In the genomic region with DNA sequence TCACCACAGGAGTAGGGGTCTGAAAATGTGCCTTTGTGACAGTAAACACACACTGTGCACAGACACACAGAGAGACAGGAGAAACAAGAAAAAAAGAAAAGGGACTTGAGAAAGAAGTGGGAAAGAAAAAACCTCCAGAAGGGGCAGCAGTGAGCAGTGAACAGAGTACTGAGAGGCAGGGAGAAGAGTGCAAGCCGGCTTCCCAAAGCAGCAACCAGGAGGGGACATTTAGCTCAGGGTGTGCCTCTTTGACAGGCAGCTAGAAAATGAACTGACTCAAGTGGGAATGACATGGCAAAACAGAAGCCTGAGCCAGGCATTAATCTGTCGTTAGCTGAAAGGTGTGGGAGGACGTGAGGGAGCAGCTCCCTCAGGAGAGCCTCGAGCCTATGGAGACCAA, we compare ENCODE assay signal across 10 mouse cellular contexts. TPM values are rescaled to one million over a fixed set of nuclear protein-coding genes. Genes with fewer than 3 reads are reported as not detected.
DNase-seq lines count a peak whose midpoint lies in the region; ATAC-seq and TF ChIP-seq lines count a peak whose summit lies in the region.
"Had no signal": no experiment of that assay in that cellular context is flagged by ENCODE, and none has a peak within 500 bp of the region (broad histone marks: within the 10 kb centered on the region; RNA-seq: fewer than 3 reads in every experiment).

No protein-coding gene starts in this region.

- no peak for TF ChIP-seq POLR2A in heart, adult 2 months (IDR thresholded peaks at IDR 0.05; ENCODE audit: insufficient read depth, low read depth, low read length)

- no peaks in the 10 kb centered on the region for H3K9me3 ChIP-seq in ES-E14 (ENCODE audit: control insufficient read depth, insufficient read depth, low read depth, low read length)
- no peaks in the 10 kb centered on the region for H3K9me3 ChIP-seq in heart, postnatal 0 days (replicated peaks; ENCODE audit: control insufficient read depth, low read length)
- H3K9me3 ChIP-seq: embryonic facial prominence, embryonic 12.5 days; megakaryocyte, embryonic 14.5 days had no signal

- intact Hi-C loops in heart, adult 2 months (cut with DNase I), result loop anchor here (5.0 kb wide), 1 partner anchor 94 kb away; no protein-coding TSS in a partner anchor
- intact Hi-C loops in heart, postnatal 25 days (cut with DNase I), result no loop called here
- intact Hi-C loops in left cerebral cortex, postnatal 14 days (cut with DNase I), result no loop called here

- no peak overlapping the region for H3K9ac ChIP-seq in heart, adult 2 months (ENCODE audit: low read depth, low read length)
- H3K9ac ChIP-seq in ES-E14 (ENCODE audit: insufficient read depth, low read depth, low read length, poor library complexity, severe bottlenecking), result no peak overlapping the region
- no peak overlapping the region for H3K9ac ChIP-seq in heart, postnatal 0 days (replicated peaks; ENCODE audit: low read depth, low read length)
- H3K9ac ChIP-seq: embryonic facial prominence, embryonic 12.5 days had no signal

- H3K27me3 ChIP-seq in heart, adult 2 months (ENCODE audit: control insufficient read depth, insufficient read depth, low read length), result no peaks in the 10 kb centered on the region
- H3K27me3 ChIP-seq in heart, postnatal 0 days (ENCODE audit: control insufficient read depth, insufficient read depth, low read length), result no peaks in the 10 kb centered on the region
- H3K27me3 ChIP-seq: embryonic facial prominence, embryonic 12.5 days; megakaryocyte, embryonic 14.5 days had no signal

- WGBS in heart, adult 2 months, result 47% methylated on average over 4 of the region's 4 CpGs
- WGBS in heart, postnatal 0 days, result 37% methylated on average over 4 of the region's 4 CpGs

- TF ChIP-seq CTCF in heart, adult 2 months (IDR thresholded peaks at IDR 0.05), result peak; percentile 73
- peak; percentile 59 for TF ChIP-seq CTCF in heart, postnatal 0 days (IDR thresholded peaks at IDR 0.05; ENCODE audit: low read depth)

- peak; percentile 62; the same call in 1 of the 2 replicates for ATAC-seq in heart, postnatal 0 days (ENCODE audit: insufficient read depth, low read depth)

- DNase-seq in heart, adult 2 months, result no peak
- DNase-seq in heart, postnatal 25 days (ENCODE audit: low spot score), result no peak
- DNase-seq in ES-E14 (ENCODE audit: low read depth, low spot score), result peak; percentile 69
- DNase-seq in cerebellum, adult 9-10 months, result peak; percentile 56
- peak; percentile 36 for DNase-seq in heart, postnatal 0 days (ENCODE audit: low spot score)
- DNase-seq in left cerebral cortex, postnatal 14 days (ENCODE audit: low spot score in 2 of 2), result peak; percentile 79 to 84
- DNase-seq in retina, postnatal 1 day, result peak; percentile 61
- DNase-seq in ovary, postnatal 10 days (ENCODE audit: low spot score), result no peak

- no peak for TF ChIP-seq EP300 in heart, adult 2 months (IDR thresholded peaks at IDR 0.05; ENCODE audit: insufficient read depth, low read depth, low read length)
- no peak for TF ChIP-seq EP300 in heart, postnatal 0 days (IDR thresholded peaks at IDR 0.05; ENCODE audit: low read depth)

- no peaks in the 10 kb centered on the region for H3K79me2 ChIP-seq in heart, adult 2 months (replicated peaks; ENCODE audit: control insufficient read depth, insufficient read depth, low read length)

- H3K4me3 ChIP-seq in heart, adult 2 months, result no peak overlapping the region
- no peak overlapping the region for H3K4me3 ChIP-seq in ES-E14 (ENCODE audit: insufficient read depth in 1 of 2, low read depth in 1 of 2, low read length in 2 of 2, poor library complexity in 1 of 2, severe bottlenecking in 1 of 2)
- H3K4me3 ChIP-seq in heart, postnatal 0 days (ENCODE audit: low read depth, low read length), result no peak overlapping the region
- H3K4me3 ChIP-seq: embryonic facial prominence, embryonic 12.5 days; megakaryocyte, embryonic 14.5 days had no signal

- no peak overlapping the region for H3K4me2 ChIP-seq in heart, postnatal 0 days (ENCODE audit: low read depth, low read length)
- H3K4me2 ChIP-seq: embryonic facial prominence, embryonic 12.5 days had no signal

- H3K36me3 ChIP-seq in heart, adult 2 months (ENCODE audit: control insufficient read depth, insufficient read depth, low read length), result no peaks in the 10 kb centered on the region; the same call in 1 of the 2 replicates
- H3K36me3 ChIP-seq in ES-E14 (ENCODE audit: control insufficient read depth, insufficient read depth, low read length, poor library complexity, severe bottlenecking), result peaks cover 36% of the 10 kb centered on the region
- H3K36me3 ChIP-seq in heart, postnatal 0 days (replicated peaks; ENCODE audit: control insufficient read depth, insufficient read depth, low read length), result peaks cover 84% of the 10 kb centered on the region

- no peaks in the 10 kb centered on the region for H3K4me1 ChIP-seq in heart, adult 2 months (ENCODE audit: control insufficient read depth, insufficient read depth, low read length)
- H3K4me1 ChIP-seq in ES-E14 (ENCODE audit: control insufficient read depth in 2 of 2, insufficient read depth in 2 of 2, low read length in 2 of 2, poor library complexity in 1 of 2), result peaks cover 0 to 3% of the 10 kb centered on the region in 2 experiments; a peak in 1 of 4 replicates
- H3K4me1 ChIP-seq in heart, postnatal 0 days (ENCODE audit: control insufficient read depth, insufficient read depth), result no peaks in the 10 kb centered on the region
- H3K4me1 ChIP-seq: embryonic facial prominence, embryonic 12.5 days had no signal

- H3K27ac ChIP-seq in heart, adult 2 months, result peak overlapping the region; percentile 50
- no peak overlapping the region for H3K27ac ChIP-seq in ES-E14 (ENCODE audit: insufficient read depth, low read depth, low read length, poor library complexity, severe bottlenecking)
- no peak overlapping the region for H3K27ac ChIP-seq in heart, postnatal 0 days (ENCODE audit: low read depth)
- H3K27ac ChIP-seq: embryonic facial prominence, embryonic 12.5 days had no signal

- in situ Hi-C loops in ES-E14 (cut with MboI; ENCODE audit: low sequenced_read_pairs in 2 of 2, unreplicated experiment in 2 of 2), result no loop called here

TF ChIP-seq in ES-E14, 5 proteins besides CTCF, POLR2A, EP300 and RAD21:
- 0 out of 2 replicates have a peak, but pooled peaks have one; percentile 37 for TF ChIP-seq ZNF384 (IDR thresholded peaks at IDR 0.05; ENCODE audit: low read depth, low read length)
- TF ChIP-seq ZC3H11A (IDR thresholded peaks at IDR 0.05; ENCODE audit: borderline replicate concordance, low read depth, low read length), result no peak
- TF ChIP-seq CHD2 (IDR thresholded peaks at IDR 0.05; ENCODE audit: low read depth, low read length), result no peak
- no peak for TF ChIP-seq HCFC1 (IDR thresholded peaks at IDR 0.05; ENCODE audit: borderline replicate concordance, insufficient read depth, low read length)
- 0 out of 2 replicates have a peak, but pooled peaks have one; percentile 5 for TF ChIP-seq MAFK (IDR thresholded peaks at IDR 0.05; ENCODE audit: insufficient read depth, low read depth, low read length)

RNA-seq across cellular contexts. Expression of a gene that starts 27.5 kb away (rescaled TPM):
- total RNA-seq in heart, adult 2 months (2021), result 10 to 100 TPM; 43.1 to 54.1 TPM
- polyA plus RNA-seq in heart, adult 2 months (2012; rRNA removed), result 66.4 and 87.7 TPM in 2 replicates
- 10 to 100 TPM; 39.2 to 48.4 TPM for total RNA-seq in heart, postnatal 25 days (2021)
- 13.8 and 18.7 TPM in 2 replicates for total RNA-seq in ES-E14 (2012; rRNA removed)
- total RNA-seq in heart, postnatal 0 days (2014; rRNA removed; ENCODE audit: low replicate concordance), result 18.2 and 30.6 TPM in 2 replicates
- 19.8 and 21.2 TPM in 2 replicates for polyA plus RNA-seq in heart, postnatal 0 days (2015; fragmentation: Nextera tagmentation; extraction: Ambion mirVana)
- 10 to 100 TPM; 73.5 to 74.6 TPM for total RNA-seq in left cerebral cortex, postnatal 14 days (2021)

RNA-seq across cellular contexts. Expression of a gene that starts 27.8 kb away (rescaled TPM):
- total RNA-seq in heart, adult 2 months (2021), result 1 to 10 TPM; 7.1 to 8.5 TPM
- polyA plus RNA-seq in heart, adult 2 months (2012; rRNA removed), result 3.2 and 3.9 TPM in 2 replicates
- total RNA-seq in heart, postnatal 25 days (2021), result 1 to 10 TPM; 5.9 to 6.2 TPM
- 17.0 and 18.4 TPM in 2 replicates for total RNA-seq in ES-E14 (2012; rRNA removed)
- total RNA-seq in heart, postnatal 0 days (2014; rRNA removed; ENCODE audit: low replicate concordance), result 6.3 and 27.6 TPM in 2 replicates
- 10.0 and 11.1 TPM in 2 replicates for polyA plus RNA-seq in heart, postnatal 0 days (2015; fragmentation: Nextera tagmentation; extraction: Ambion mirVana)
- 1 to 10 TPM; 6.5 to 8.3 TPM for total RNA-seq in left cerebral cortex, postnatal 14 days (2021)

RNA-seq across cellular contexts. Expression of a gene that starts 33.2 kb away (rescaled TPM):
- 10 to 100 TPM; 18.6 to 20.7 TPM for total RNA-seq in heart, adult 2 months (2021)
- 39.0 and 39.7 TPM in 2 replicates for polyA plus RNA-seq in heart, adult 2 months (2012; rRNA removed)
- 10 to 100 TPM; 24.7 to 27.7 TPM for total RNA-seq in heart, postnatal 25 days (2021)
- 28.9 and 49.3 TPM in 2 replicates for total RNA-seq in ES-E14 (2012; rRNA removed)
- 85.7 and 109 TPM in 2 replicates for total RNA-seq in heart, postnatal 0 days (2014; rRNA removed; ENCODE audit: low replicate concordance)
- 73.9 and 76.5 TPM in 2 replicates for polyA plus RNA-seq in heart, postnatal 0 days (2015; fragmentation: Nextera tagmentation; extraction: Ambion mirVana)
- 10 to 100 TPM; 80.3 to 88.9 TPM for total RNA-seq in left cerebral cortex, postnatal 14 days (2021)

RNA-seq across cellular contexts. Expression of a gene that starts 33.3 kb away (rescaled TPM):
- 1 to 10 TPM; 4.0 to 4.2 TPM for total RNA-seq in heart, adult 2 months (2021)
- polyA plus RNA-seq in heart, adult 2 months (2012; rRNA removed), result 5.3 and 6.2 TPM in 2 replicates
- total RNA-seq in heart, postnatal 25 days (2021), result 1 to 10 TPM; 5.2 to 5.7 TPM
- total RNA-seq in ES-E14 (2012; rRNA removed), result 21.2 and 28.8 TPM in 2 replicates
- 11.1 and 17.4 TPM in 2 replicates for total RNA-seq in heart, postnatal 0 days (2014; rRNA removed; ENCODE audit: low replicate concordance)
- 3.6 and 4.0 TPM in 2 replicates for polyA plus RNA-seq in heart, postnatal 0 days (2015; fragmentation: Nextera tagmentation; extraction: Ambion mirVana)
- total RNA-seq in left cerebral cortex, postnatal 14 days (2021), result 10 to 100 TPM; 11.1 to 13.3 TPM

RNA-seq across cellular contexts. Expression of a gene that starts 46.6 kb away (rescaled TPM):
- not detected for total RNA-seq in heart, adult 2 months (2021)
- 0.53 TPM in 1 of 2 replicates, not detected in the other for polyA plus RNA-seq in heart, adult 2 months (2012; rRNA removed)
- not detected for total RNA-seq in heart, postnatal 25 days (2021)
- 1.4 and 2.0 TPM in 2 replicates for total RNA-seq in ES-E14 (2012; rRNA removed)
- 0.08 and 1.1 TPM in 2 replicates for total RNA-seq in heart, postnatal 0 days (2014; rRNA removed; ENCODE audit: low replicate concordance)
- 0.12 TPM in 1 of 2 replicates, not detected in the other for polyA plus RNA-seq in heart, postnatal 0 days (2015; fragmentation: Nextera tagmentation; extraction: Ambion mirVana)
- total RNA-seq in left cerebral cortex, postnatal 14 days (2021), result under 1 TPM in 1 of 2 experiments, not detected in 1; 0.18 TPM

Comparison
In these comparisons a context has a peak if more than half of its experiments do, and no peak if none do; other contexts are left out.
1. DNase-seq: peak in ES-E14 (single experiment), cerebellum, adult 9-10 months (single experiment), heart, postnatal 0 days (single experiment), left cerebral cortex, postnatal 14 days (2 of 2) and retina, postnatal 1 day (single experiment); none in heart, adult 2 months (0 of 2), heart, postnatal 25 days (single experiment) and ovary, postnatal 10 days (single experiment).